Mouse (Mus musculus): ENCODE measurements around the gene 4931406P16Rik. TPM values are rescaled to one million over a fixed set of nuclear protein-coding genes. Genes with fewer than 3 reads are reported as not detected.
A peak's percentile ranks its signal among the peaks of the same experiment; 100 is the strongest.
"Not testable (repeated sequence)": the region's sequence is repeated elsewhere in the genome, so short reads cannot be mapped to it uniquely, and the experiment has no call there.

Gene 4931406P16Rik
- polyA plus RNA-seq, 3 experiments from 2014 or later, result 25.3 to 31.5 (median 30.0) TPM

- ATAC-seq, result no peak
Measured at GRCm38 (mm10) chr7:34206331-34206730, 107.0 kb downstream of the 4931406P16Rik start.

- not testable (repeated sequence) for ATAC-seq
Measured at GRCm38 (mm10) chr7:34202147-34202546, 111.2 kb downstream of the 4931406P16Rik start.

- ATAC-seq, result no peak
Measured at GRCm38 (mm10) chr7:34200829-34201228, 112.5 kb downstream of the 4931406P16Rik start.

- ATAC-seq, result peak; percentile 44
Measured at GRCm38 (mm10) chr7:34198346-34198745, 115.0 kb downstream of the 4931406P16Rik start.

- peak; percentile 87 for ATAC-seq
Measured at GRCm38 (mm10) chr7:34196132-34197128, 116.9 kb downstream of the 4931406P16Rik start, which contains the start of gene Pdcd2l. TSS of gene Pdcd2l (minus strand) at chr7:34196661.

GRCm38 (mm10) chr7:34195632-34196031 lies 117.7 kb downstream of the 4931406P16Rik start:
- ATAC-seq, result no peak

- no peak for ATAC-seq
Measured at GRCm38 (mm10) chr7:34192825-34193224, 120.5 kb downstream of the 4931406P16Rik start.

- no peak for ATAC-seq
Measured at GRCm38 (mm10) chr7:34189376-34189989, 123.9 kb downstream of the 4931406P16Rik start.

Other genes with a start within 250 kb of the 4931406P16Rik start
- gene Scgb1b30, start 218.1 kb downstream of the 4931406P16Rik start, polyA plus RNA-seq (2017; shearing (Covaris generic)), result not detected
- not detected for gene Wtip, start 180.3 kb downstream of the 4931406P16Rik start, polyA plus RNA-seq (2017; shearing (Covaris generic))
- gene Uba2, start 144.0 kb downstream of the 4931406P16Rik start, polyA plus RNA-seq (2017; shearing (Covaris generic)), result 10 to 100 TPM; 74.4 to 98.1 (median 87.7) TPM
- 10 to 100 TPM; 26.1 to 31.0 (median 28.5) TPM for gene Pdcd2l, start 116.9 kb downstream of the 4931406P16Rik start, polyA plus RNA-seq (2017; shearing (Covaris generic))
- 100 to 1,000 TPM; 350 to 461 (median 355) TPM for gene Gpi1, start 83.2 kb downstream of the 4931406P16Rik start, polyA plus RNA-seq (2017; shearing (Covaris generic))
- gene Gm6096, start 62.5 kb downstream of the 4931406P16Rik start, polyA plus RNA-seq (2017; shearing (Covaris generic)), result not detected
- 10 to 100 TPM; 40.0 to 47.5 (median 41.5) TPM for gene Lsm14a, start 79.8 kb upstream of the 4931406P16Rik start, polyA plus RNA-seq (2017; shearing (Covaris generic))

Data from inflammation-experienced regulatory T-cells, adult 6 months (primary cell).